Mouse (Mus musculus): ENCODE data around the gene Tsc22d4.
A peak's percentile ranks its signal among the peaks of the same experiment; 100 is the strongest.

The Tsc22d4 gene

GRCm38 (mm10) chr5:137764609-137765340 is 19.2 kb downstream of the Tsc22d4 start:
- DNase-seq (ENCODE audit: low spot score): no peak

DNA sequence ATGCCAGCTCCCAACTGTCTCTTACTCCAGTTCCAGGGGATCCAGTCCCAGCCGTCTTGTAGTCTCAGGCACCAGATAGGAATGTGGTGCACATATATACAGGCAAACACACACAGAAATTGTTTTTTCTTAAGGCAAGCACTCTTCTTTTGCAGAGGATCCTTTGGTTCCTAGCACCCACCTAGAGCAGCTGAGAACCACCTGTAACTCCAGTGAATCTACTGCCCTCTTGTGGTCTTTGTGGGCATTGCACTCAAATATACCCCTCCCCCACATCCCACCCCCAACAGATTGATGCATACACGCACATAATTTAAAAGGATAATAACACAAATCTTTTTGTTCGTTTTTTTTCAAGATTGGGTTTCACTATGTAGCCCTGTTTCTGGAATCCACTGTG is 20.7 kb downstream of the Tsc22d4 start:
- DNase-seq (ENCODE audit: low spot score): no peak

GRCm38 (mm10) chr5:137768475-137768874 is 22.9 kb downstream of the Tsc22d4 start:
- no peak for DNase-seq (ENCODE audit: low spot score)

- DNase-seq (ENCODE audit: low spot score): no peak
These were observed 25.2 kb downstream of the Tsc22d4 start for GRCm38 (mm10) chr5:137770709-137771108.

GRCm38 (mm10) chr5:137772755-137773154 is 27.2 kb downstream of the Tsc22d4 start:
- DNase-seq (ENCODE audit: low spot score): no peak

GRCm38 (mm10) chr5:137775587-137776290 is 30.2 kb downstream of the Tsc22d4 start:
- DNase-seq (ENCODE audit: low spot score): no peak

DNA sequence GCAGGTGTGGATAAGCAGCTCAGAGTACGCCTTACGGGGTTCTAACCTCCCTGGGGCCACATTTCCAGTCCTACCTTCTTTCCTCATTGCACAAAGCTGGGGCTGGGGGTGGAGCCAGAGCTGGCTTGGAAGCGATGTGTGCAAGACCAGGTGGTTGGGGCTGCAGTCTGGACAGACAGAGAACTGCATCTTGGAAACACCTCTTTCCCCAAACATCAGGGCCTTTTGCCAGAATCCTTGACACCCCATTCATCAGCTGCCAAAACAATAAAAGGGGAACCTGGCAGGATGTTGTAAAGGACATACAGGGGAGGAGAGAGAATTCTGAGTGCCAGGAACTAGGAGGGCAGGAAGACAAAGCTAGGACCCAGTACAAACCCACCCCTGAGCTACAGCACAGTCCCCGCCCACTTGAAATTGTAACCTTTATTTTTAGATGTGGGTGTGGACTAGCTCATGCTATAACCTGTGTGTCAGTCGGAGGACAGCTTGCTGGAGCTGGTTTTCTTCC is 30.9 kb downstream of the Tsc22d4 start:
- DNase-seq (ENCODE audit: low spot score): no peak

- DNase-seq (ENCODE audit: low spot score): no peak
These were observed 31.8 kb downstream of the Tsc22d4 start for GRCm38 (mm10) chr5:137777267-137777845.

- peak; percentile 89 for DNase-seq (ENCODE audit: low spot score)
These were observed 33.1 kb downstream of the Tsc22d4 start, which contains the start of gene Ppp1r35 for GRCm38 (mm10) chr5:137778635-137779034. Ppp1r35 (plus strand) TSS chr5:137778849.

DNA sequence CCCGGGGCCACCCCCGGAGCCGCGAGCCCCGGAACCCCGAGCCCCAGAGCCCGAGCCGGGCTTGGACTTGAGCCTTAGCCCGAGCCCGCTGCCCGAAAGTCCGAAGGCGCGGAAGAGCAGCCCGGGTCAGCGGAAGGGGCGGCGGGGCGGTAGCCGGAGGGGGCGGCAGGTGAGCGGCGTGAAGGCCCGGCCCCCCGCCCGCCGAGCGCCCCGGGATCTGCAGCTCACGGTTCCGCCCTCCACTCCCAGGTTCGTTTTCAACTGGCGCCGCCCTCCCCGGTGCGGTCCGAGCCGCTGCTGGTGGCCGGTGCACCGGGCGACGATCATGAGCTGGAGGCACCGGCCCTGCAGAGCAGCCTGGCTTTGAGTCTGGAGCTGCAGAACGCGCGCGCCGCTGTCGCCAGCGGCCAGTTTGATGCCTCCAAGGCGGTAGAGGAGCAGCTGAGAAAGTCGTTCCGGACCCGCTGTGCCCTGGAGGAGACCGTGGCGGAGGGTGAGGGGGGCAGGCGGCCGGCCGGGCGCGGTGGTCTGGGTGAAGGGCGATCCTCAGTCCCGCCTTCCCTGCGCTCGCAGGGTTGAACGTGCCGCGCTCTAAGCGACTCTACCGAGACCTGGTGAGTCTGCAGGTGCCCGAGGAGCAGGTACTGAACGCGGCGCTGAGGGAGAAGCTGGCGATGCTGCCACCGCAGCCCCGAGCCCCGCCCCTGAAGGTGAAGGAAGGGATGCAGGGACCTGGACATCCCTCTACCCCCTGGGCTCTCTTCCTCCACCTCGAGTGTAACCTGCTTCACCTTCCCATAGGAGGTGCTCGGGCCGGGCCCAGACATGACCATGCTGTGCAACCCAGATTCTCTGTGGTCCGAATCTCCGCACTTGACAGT is 33.8 kb downstream of the Tsc22d4 start:
- no peak for DNase-seq (ENCODE audit: low spot score)

DNA sequence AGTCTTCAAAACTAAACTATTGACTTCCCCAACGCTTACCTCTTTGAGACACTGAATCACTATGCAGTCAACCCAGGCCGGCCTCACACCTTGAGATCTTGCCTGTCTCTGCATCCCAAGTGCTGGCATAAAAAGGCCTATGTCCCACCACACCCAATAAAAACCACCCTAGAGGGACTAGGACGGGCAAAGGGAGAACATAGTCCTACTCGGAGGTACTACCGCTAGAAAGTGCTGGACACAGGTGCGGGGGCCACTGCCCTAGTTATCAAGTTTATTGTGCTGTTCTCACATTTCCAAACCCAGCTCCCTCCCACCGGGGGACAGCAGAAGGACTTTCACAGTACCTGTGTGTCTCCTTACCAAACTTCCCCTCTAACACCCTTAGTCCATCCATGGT is 36.1 kb downstream of the Tsc22d4 start:
- DNase-seq (ENCODE audit: low spot score): no peak

DNA sequence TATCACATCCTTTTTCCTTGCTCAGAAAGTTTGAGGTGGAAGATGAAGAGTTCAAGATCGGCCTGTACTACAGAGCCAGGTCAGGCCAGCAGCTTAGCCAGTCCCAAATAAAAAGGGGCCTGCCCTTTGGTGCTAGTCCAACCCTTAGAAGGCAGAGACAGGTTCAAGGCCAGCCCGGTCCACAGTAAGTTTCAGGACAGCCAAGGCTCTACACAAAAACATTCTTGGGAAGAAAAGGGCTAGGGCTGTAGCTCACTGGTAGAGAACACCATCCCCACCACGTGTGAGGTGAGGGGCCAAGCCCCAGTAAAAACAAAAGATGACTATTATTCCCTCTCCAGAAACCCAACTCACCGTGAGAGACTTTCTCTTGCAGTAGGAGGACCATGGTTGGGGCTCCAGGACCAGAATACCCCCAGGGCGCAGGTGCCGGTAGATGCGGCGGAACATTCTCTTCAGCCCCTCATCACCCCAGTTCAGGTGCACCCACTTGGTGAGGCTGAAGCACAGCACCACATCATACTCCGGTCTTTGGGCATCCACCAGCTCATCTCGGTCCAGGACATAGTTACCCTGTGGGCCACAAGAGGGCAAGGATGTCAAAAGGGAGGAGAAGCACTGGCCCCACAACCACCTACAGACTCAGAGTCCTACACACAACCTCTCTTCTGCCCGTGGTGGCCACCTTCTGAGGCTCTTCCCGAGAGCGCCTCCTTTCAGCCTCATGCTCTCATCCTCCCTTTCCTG is 37.4 kb downstream of the Tsc22d4 start:
- DNase-seq (ENCODE audit: low spot score): no peak

GRCm38 (mm10) chr5:137783901-137784540 is 38.5 kb downstream of the Tsc22d4 start:
- DNase-seq (ENCODE audit: low spot score): no peak

DNA sequence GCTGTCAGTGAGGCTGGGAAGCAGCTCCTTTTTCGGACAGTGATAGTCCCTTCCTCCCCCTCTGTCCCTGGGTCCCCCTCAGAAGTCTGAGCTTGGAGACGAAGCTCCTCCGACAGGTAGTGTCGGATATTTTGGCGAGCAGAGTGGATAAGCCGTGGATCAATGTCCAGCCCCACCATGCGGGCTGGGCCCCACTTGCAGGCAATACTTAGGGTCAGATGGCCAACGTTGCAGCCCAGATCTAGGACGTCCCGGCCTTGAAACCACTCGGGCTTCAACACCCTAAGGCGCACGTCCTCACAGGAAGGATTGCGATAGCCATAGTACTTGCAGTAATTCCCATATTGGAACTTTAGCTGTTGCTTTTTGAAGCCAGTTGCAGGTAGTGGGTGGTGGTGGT is 39.0 kb downstream of the Tsc22d4 start:
- DNase-seq (ENCODE audit: low spot score): no peak

DNA sequence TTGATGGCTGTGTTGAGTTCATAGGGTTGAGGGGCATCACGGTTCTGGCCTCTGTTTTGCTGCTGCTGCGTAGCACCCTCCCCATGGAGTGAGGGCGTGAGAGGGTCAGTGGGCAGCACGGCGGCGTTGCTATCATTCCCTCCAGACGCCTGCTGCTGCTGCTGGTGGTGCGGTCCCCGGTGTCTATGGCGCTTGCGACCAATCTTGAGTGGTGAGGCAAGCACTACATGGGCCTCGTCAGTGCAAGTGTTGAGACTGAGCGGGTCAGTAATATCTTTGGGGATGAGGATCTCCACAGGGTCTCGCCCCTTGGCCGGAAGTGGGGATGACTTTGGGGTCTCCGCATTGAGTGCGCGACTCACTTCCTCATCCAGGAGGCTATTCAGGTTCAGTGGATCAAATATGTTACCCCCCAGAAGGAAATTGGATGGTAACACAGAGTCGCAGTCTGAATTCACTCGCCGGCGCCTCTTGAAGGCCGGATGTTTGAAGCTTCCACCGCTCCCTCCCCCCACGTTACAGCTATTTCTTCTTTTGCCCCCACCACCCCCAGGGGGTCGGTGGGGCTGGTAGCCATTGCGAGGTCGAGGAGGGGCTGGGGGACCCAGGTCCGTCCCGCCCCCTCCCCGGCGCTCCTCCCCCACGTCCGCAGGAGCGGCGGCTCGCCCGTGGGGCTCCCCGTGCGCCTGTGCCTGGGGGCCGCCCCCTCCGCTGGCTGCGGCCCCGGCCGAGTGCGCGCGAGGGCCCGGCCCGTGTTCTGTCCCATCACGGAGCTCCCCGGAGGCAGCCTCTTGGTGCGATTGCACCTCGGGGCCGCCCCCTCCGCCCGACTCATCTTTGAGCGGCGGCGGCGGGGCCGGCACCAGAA is 39.9 kb downstream of the Tsc22d4 start:
- DNase-seq (ENCODE audit: low spot score): no peak

DNA sequence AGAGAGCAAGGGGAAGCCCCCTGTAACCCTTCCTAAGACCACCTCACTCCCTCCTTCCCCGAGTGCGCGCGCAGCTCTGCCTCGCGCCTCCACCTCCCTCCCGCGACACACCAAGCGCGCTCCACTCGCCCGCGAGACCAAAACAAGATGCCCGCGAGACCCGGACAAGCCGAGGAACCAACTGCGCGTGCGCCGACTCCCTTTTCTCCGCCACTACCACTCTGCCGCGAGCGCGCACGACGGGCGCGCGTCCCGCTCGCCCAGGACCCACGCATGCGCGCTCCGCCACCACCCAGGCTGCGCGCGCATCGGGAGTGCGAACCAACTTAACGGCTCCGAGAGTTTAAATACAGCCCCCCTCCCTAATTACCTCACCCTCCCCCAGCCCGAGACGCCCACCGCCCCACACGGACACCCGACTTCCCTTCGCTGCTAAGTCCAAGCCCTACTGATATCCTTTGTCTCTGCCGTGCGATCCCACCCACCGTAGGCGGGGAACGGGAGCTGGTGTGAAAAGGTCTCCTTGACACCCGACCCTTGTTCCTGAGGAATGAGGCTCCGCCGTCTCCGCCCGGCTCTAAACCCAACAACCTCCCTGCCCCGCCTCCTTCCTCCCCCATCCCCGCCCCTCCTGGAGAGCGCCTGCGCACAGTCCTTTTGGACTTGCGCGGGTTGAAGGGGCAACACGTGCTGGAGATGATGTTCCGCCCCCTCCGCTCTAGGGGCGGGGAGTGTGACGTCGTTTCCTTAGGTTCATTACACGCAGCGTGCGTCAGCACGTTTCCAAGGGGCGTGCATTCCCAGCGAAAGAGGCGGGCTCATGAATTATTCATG is 40.8 kb downstream of the Tsc22d4 start:
- DNase-seq (ENCODE audit: low spot score): peak; percentile 97

GRCm38 (mm10) chr5:137787151-137787928 is 41.8 kb downstream of the Tsc22d4 start, which contains the start of the genes Mepce and Zcwpw1:
Mepce (minus strand) TSS chr5:137787655.
Zcwpw1 (plus strand) TSS chr5:137787798.
- peak; percentile 87 for DNase-seq (ENCODE audit: low spot score)

DNA sequence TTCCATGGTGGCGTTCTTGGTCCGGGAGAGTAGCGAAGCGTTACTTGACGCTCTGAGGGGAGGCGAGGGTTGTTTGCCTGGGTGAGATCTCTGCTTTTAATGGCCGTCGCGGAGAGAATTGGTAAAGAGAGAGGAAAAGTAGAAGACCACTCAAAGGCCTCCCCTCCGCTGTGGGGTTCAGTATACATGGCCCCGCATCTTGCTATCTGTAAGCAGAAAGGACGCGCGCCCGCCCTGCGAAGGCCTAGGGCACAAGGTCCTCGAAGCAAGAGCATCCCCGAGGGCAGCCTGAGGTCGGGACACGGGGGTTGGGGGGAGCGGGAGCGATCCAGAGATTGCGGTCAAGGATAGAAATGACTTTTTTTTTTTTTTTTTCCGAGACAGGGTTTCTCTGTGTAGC is 42.6 kb downstream of the Tsc22d4 start:
- no peak for DNase-seq (ENCODE audit: low spot score)

Data from layer of hippocampus, adult 9-10 months (tissue).